ENCODE assay signal across 22 mouse cellular contexts in genomic region chr11:6902991-6903390, GRCm38 (mm10).
DNase-seq lines count a peak whose midpoint lies in the region; ATAC-seq and TF ChIP-seq lines count a peak whose summit lies in the region.
"Had no signal": no experiment of that assay in that cellular context is flagged by ENCODE, and none has a peak within 500 bp of the region (broad histone marks: within the 10 kb centered on the region; RNA-seq: fewer than 3 reads in every experiment).

No protein-coding gene starts in this region.

- no peak for TF ChIP-seq CTCF in forebrain, postnatal 0 days (IDR thresholded peaks at IDR 0.05; ENCODE audit: low read depth)
- no peak for TF ChIP-seq CTCF in kidney, postnatal 0 days (IDR thresholded peaks at IDR 0.05; ENCODE audit: low read depth)

- H3K36me3 ChIP-seq in forebrain, postnatal 0 days (ENCODE audit: insufficient read depth), result no peaks in the 10 kb centered on the region
- H3K36me3 ChIP-seq in forebrain, embryonic 16.5 days (ENCODE audit: control insufficient read depth, insufficient read depth), result no peaks in the 10 kb centered on the region
- H3K36me3 ChIP-seq in kidney, postnatal 0 days (ENCODE audit: insufficient read depth, low read length), result no peaks in the 10 kb centered on the region
- no peaks in the 10 kb centered on the region for H3K36me3 ChIP-seq in kidney, embryonic 14.5 days (ENCODE audit: control insufficient read depth, insufficient read depth, low read length)
- no peaks in the 10 kb centered on the region for H3K36me3 ChIP-seq in myocyte (ENCODE audit: control insufficient read depth, insufficient read depth)
- H3K36me3 ChIP-seq: embryonic facial prominence, embryonic 10.5 days; heart, embryonic 12.5 days; lung, embryonic 15.5 days; midbrain, embryonic 15.5 days; stomach, embryonic 15.5 days had no signal

- no peak overlapping the region for H3K27ac ChIP-seq in forebrain, postnatal 0 days (ENCODE audit: low read depth, low read length)
- H3K27ac ChIP-seq in forebrain, embryonic 16.5 days (ENCODE audit: low read length), result no peak overlapping the region; the same call in 1 of the 2 replicates
- H3K27ac ChIP-seq in kidney, postnatal 0 days, result no peak overlapping the region
- H3K27ac ChIP-seq in kidney, embryonic 14.5 days (ENCODE audit: low read depth, low read length), result no peak overlapping the region
- H3K27ac ChIP-seq: embryonic facial prominence, embryonic 10.5 days; left cerebral cortex, adult 2 months; lung, embryonic 15.5 days; midbrain, embryonic 15.5 days; stomach, embryonic 15.5 days had no signal

- no peaks in the 10 kb centered on the region for H3K79me2 ChIP-seq in myocyte (ENCODE audit: control insufficient read depth, insufficient read depth)

- no peak for ATAC-seq in forebrain, postnatal 0 days
- no peak for ATAC-seq in forebrain, embryonic 16.5 days
- no peak for ATAC-seq in kidney, postnatal 0 days (replicated peaks; ENCODE audit: low FRiP score, low read depth)
- ATAC-seq in kidney, embryonic 14.5 days (ENCODE audit: low FRiP score, low TSS enrichment), result no peak
- ATAC-seq: hindbrain, embryonic 16.5 days; intestine, embryonic 16.5 days; midbrain, embryonic 15.5 days had no signal

- H3K9me3 ChIP-seq in forebrain, postnatal 0 days (ENCODE audit: low read length), result no peaks in the 10 kb centered on the region
- no peaks in the 10 kb centered on the region for H3K9me3 ChIP-seq in forebrain, embryonic 16.5 days (ENCODE audit: control insufficient read depth, low read length)
- no peaks in the 10 kb centered on the region for H3K9me3 ChIP-seq in kidney, postnatal 0 days (replicated peaks; ENCODE audit: low read length)
- no peaks in the 10 kb centered on the region for H3K9me3 ChIP-seq in kidney, embryonic 14.5 days (ENCODE audit: control insufficient read depth, low read length)
- H3K9me3 ChIP-seq: embryonic facial prominence, embryonic 10.5 days; heart, embryonic 12.5 days; lung, embryonic 15.5 days; midbrain, embryonic 15.5 days; stomach, embryonic 15.5 days had no signal

- H3K27me3 ChIP-seq in forebrain, postnatal 0 days (ENCODE audit: insufficient read depth, low read length), result no peaks in the 10 kb centered on the region
- no peaks in the 10 kb centered on the region for H3K27me3 ChIP-seq in forebrain, embryonic 16.5 days (replicated peaks; ENCODE audit: control insufficient read depth, insufficient read depth, low read length)
- H3K27me3 ChIP-seq in kidney, postnatal 0 days (ENCODE audit: insufficient read depth, low read length), result no peaks in the 10 kb centered on the region
- no peaks in the 10 kb centered on the region for H3K27me3 ChIP-seq in kidney, embryonic 14.5 days (ENCODE audit: control insufficient read depth, insufficient read depth, low read length)
- no peaks in the 10 kb centered on the region for H3K27me3 ChIP-seq in myocyte (ENCODE audit: control insufficient read depth, insufficient read depth, insufficient read length)
- H3K27me3 ChIP-seq: heart, embryonic 12.5 days; lung, embryonic 15.5 days; midbrain, embryonic 15.5 days; stomach, embryonic 15.5 days had no signal

- no peak overlapping the region for H3K9ac ChIP-seq in forebrain, postnatal 0 days
- H3K9ac ChIP-seq in forebrain, embryonic 16.5 days (replicated peaks; ENCODE audit: low read depth, low read length), result no peak overlapping the region
- H3K9ac ChIP-seq in kidney, postnatal 0 days (ENCODE audit: low read depth, low read length), result no peak overlapping the region
- H3K9ac ChIP-seq in kidney, embryonic 14.5 days (ENCODE audit: low read depth, low read length), result no peak overlapping the region
- H3K9ac ChIP-seq: heart, embryonic 12.5 days; lung, embryonic 15.5 days; midbrain, embryonic 15.5 days; stomach, embryonic 15.5 days had no signal

- WGBS in forebrain, postnatal 0 days, result 50% methylated on average over 3 of the region's 3 CpGs
- WGBS in forebrain, embryonic 16.5 days, result 51% methylated on average over 3 of the region's 3 CpGs
- WGBS in kidney, postnatal 0 days, result 66% methylated on average over 3 of the region's 3 CpGs
- WGBS in kidney, embryonic 14.5 days, result 88% methylated on average over 3 of the region's 3 CpGs

- DNase-seq in forebrain, postnatal 0 days, result peak; percentile 40
- DNase-seq in kidney, postnatal 0 days (ENCODE audit: low spot score), result peak; percentile 31
- peak; percentile 9 for DNase-seq in lung, postnatal 14 days
- DNase-seq in lung, postnatal 4 days, result no peak
- no peak for DNase-seq in retina, embryonic 14.5 days (ENCODE audit: low spot score)
- DNase-seq: adrenal gland, postnatal 14 days; gastrocnemius, postnatal 36 days; kidney, postnatal 25 days; layer of hippocampus, adult 9-11 months; retina, postnatal 1 day had no signal

- H3K4me2 ChIP-seq in forebrain, postnatal 0 days (ENCODE audit: low read depth), result no peak overlapping the region
- no peak overlapping the region for H3K4me2 ChIP-seq in forebrain, embryonic 16.5 days (ENCODE audit: low read length)
- no peak overlapping the region for H3K4me2 ChIP-seq in kidney, postnatal 0 days (ENCODE audit: low read length)
- H3K4me2 ChIP-seq in kidney, embryonic 14.5 days (replicated peaks; ENCODE audit: low read depth, low read length), result no peak overlapping the region
- H3K4me2 ChIP-seq in myocyte (ENCODE audit: low read depth), result no peak overlapping the region
- H3K4me2 ChIP-seq: heart, embryonic 12.5 days; liver, embryonic 11.5 days; lung, embryonic 15.5 days; midbrain, embryonic 15.5 days; stomach, embryonic 15.5 days had no signal

- TF ChIP-seq POLR2A in myocyte (IDR thresholded peaks at IDR 0.05; ENCODE audit: insufficient read length, low read depth), result no peak

- H3K4me3 ChIP-seq in forebrain, postnatal 0 days (ENCODE audit: low read depth, low read length), result no peak overlapping the region
- no peak overlapping the region for H3K4me3 ChIP-seq in forebrain, embryonic 16.5 days (replicated peaks; ENCODE audit: low read length)
- H3K4me3 ChIP-seq in kidney, postnatal 0 days (replicated peaks; ENCODE audit: low read depth, low read length), result no peak overlapping the region
- H3K4me3 ChIP-seq in kidney, embryonic 14.5 days (ENCODE audit: low read length), result no peak overlapping the region
- H3K4me3 ChIP-seq in myocyte, result no peak overlapping the region
- H3K4me3 ChIP-seq: embryonic facial prominence, embryonic 10.5 days; heart, embryonic 12.5 days; left cerebral cortex, adult 2 months; lung, embryonic 15.5 days; midbrain, embryonic 15.5 days; stomach, embryonic 15.5 days had no signal

- peaks cover 14% of the 10 kb centered on the region for H3K4me1 ChIP-seq in forebrain, postnatal 0 days (ENCODE audit: insufficient read depth)
- peaks cover 20% of the 10 kb centered on the region for H3K4me1 ChIP-seq in forebrain, embryonic 16.5 days (replicated peaks; ENCODE audit: control insufficient read depth, insufficient read depth, low read length)
- no peaks in the 10 kb centered on the region for H3K4me1 ChIP-seq in kidney, postnatal 0 days (replicated peaks; ENCODE audit: insufficient read depth, low read length)
- no peaks in the 10 kb centered on the region for H3K4me1 ChIP-seq in kidney, embryonic 14.5 days (ENCODE audit: control insufficient read depth, insufficient read depth, low read length)
- H3K4me1 ChIP-seq: stomach, embryonic 15.5 days had no signal

- H3ac ChIP-seq in myocyte (ENCODE audit: control insufficient read depth, insufficient read length), result no peak overlapping the region

TF ChIP-seq in myocyte, 11 proteins besides CTCF, POLR2A, EP300 and RAD21:
- TF ChIP-seq USF1 (IDR thresholded peaks at IDR 0.05; ENCODE audit: low read depth) (no peak), TCF12 (IDR thresholded peaks at IDR 0.05; ENCODE audit: insufficient read depth, poor library complexity, severe bottlenecking) (no peak), MYOD1 (IDR thresholded peaks at IDR 0.05; ENCODE audit: control insufficient read depth in 1 of 3, insufficient read length in 2 of 3, low read depth in 2 of 3) (peak in 1 of 3 experiments; percentile 80), SRF (IDR thresholded peaks at IDR 0.05; ENCODE audit: control insufficient read depth, insufficient read length, low read depth) (no peak), TCF3 (IDR thresholded peaks at IDR 0.05; ENCODE audit: insufficient read length, low read depth) (no peak), E2F4 (IDR thresholded peaks at IDR 0.05; ENCODE audit: insufficient read depth) (no peak), MAX (IDR thresholded peaks at IDR 0.05; ENCODE audit: low read depth) (no peak), POLR2AphosphoS2 (IDR thresholded peaks at IDR 0.05; ENCODE audit: insufficient read length, low read depth) (no peak), CEBPB (IDR thresholded peaks at IDR 0.05; ENCODE audit: insufficient read depth, poor library complexity, severe bottlenecking) (0 out of 2 replicates have a peak, but pooled peaks have one; percentile 13), MYOG (IDR thresholded peaks at IDR 0.05; ENCODE audit: control insufficient read depth in 1 of 3, insufficient read depth in 1 of 3, insufficient read length in 2 of 3, low read depth in 2 of 3) (no peak), REST (IDR thresholded peaks at IDR 0.05; ENCODE audit: insufficient read depth, insufficient read length) (no peak)

Comparison
In these comparisons a context has a peak if more than half of its experiments do, and no peak if none do; other contexts are left out.
1. DNase-seq: peak in forebrain, postnatal 0 days (single experiment), kidney, postnatal 0 days (single experiment) and lung, postnatal 14 days (single experiment); none in lung, postnatal 4 days (0 of 2) and retina, embryonic 14.5 days (single experiment).